In genomic region chr9:29586381-29586770, GRCm38 (mm10) we compare ENCODE assay signal across 12 mouse cellular contexts.
"Had no signal": no experiment of that assay in that cellular context is flagged by ENCODE, and none has a peak within 500 bp of the region (broad histone marks: within the 10 kb centered on the region; RNA-seq: fewer than 3 reads in every experiment).

No protein-coding gene starts in this region.

- H3K27ac ChIP-seq: limb, embryonic 10.5 days; limb, embryonic 13.5 days; liver, embryonic 12.5 days; liver, embryonic 15.5 days; lung, embryonic 15.5 days; midbrain, embryonic 10.5 days; neural tube, embryonic 12.5 days; neural tube, embryonic 15.5 days; stomach, postnatal 0 days had no signal

- H3K4me1 ChIP-seq: limb, embryonic 13.5 days; liver, embryonic 12.5 days; liver, embryonic 15.5 days; lung, embryonic 15.5 days; megakaryocyte, embryonic 14.5 days; neural tube, embryonic 12.5 days had no signal

- H3K4me3 ChIP-seq: limb, embryonic 10.5 days; limb, embryonic 13.5 days; liver, embryonic 12.5 days; liver, embryonic 15.5 days; lung, embryonic 15.5 days; megakaryocyte, embryonic 14.5 days; midbrain, embryonic 10.5 days; neural tube, embryonic 12.5 days; neural tube, embryonic 15.5 days had no signal

- H3K9ac ChIP-seq: limb, embryonic 13.5 days; liver, embryonic 12.5 days; liver, embryonic 15.5 days; lung, embryonic 15.5 days; neural tube, embryonic 12.5 days; neural tube, embryonic 15.5 days had no signal

- H3K36me3 ChIP-seq: limb, embryonic 10.5 days; limb, embryonic 13.5 days; liver, embryonic 12.5 days; liver, embryonic 15.5 days; lung, embryonic 15.5 days; midbrain, embryonic 10.5 days; neural tube, embryonic 12.5 days; neural tube, embryonic 15.5 days had no signal

- H3K4me2 ChIP-seq: limb, embryonic 13.5 days; liver, embryonic 12.5 days; liver, embryonic 15.5 days; lung, embryonic 15.5 days; neural tube, embryonic 12.5 days; neural tube, embryonic 15.5 days had no signal

- H3K27me3 ChIP-seq: liver, embryonic 12.5 days; liver, embryonic 15.5 days; megakaryocyte, embryonic 14.5 days; neural tube, embryonic 12.5 days; neural tube, embryonic 15.5 days had no signal

- DNase-seq: thymus, adult 2 months; thymus, postnatal 14 days had no signal

- ATAC-seq: liver, embryonic 12.5 days had no signal

- H3K9me3 ChIP-seq: limb, embryonic 10.5 days; limb, embryonic 13.5 days; liver, embryonic 12.5 days; liver, embryonic 15.5 days; lung, embryonic 15.5 days; megakaryocyte, embryonic 14.5 days; midbrain, embryonic 10.5 days; neural tube, embryonic 12.5 days; neural tube, embryonic 15.5 days had no signal
